Mouse (Mus musculus): ENCODE data around the gene Fnip2.

The Fnip2 gene

GRCm38 (mm10) chr3:79415929-79416328 is 151.7 kb downstream of the Fnip2 start:
- no peak for DNase-seq (ENCODE audit: low spot score in 2 of 2)

GRCm38 (mm10) chr3:79415081-79415480 is 152.5 kb downstream of the Fnip2 start:
- DNase-seq (ENCODE audit: low spot score in 2 of 2): no peak

- no peak for DNase-seq (ENCODE audit: low spot score in 2 of 2)
Observed at GRCm38 (mm10) chr3:79413492-79413891, 154.1 kb downstream of the Fnip2 start.

GRCm38 (mm10) chr3:79411666-79412065 is 155.9 kb downstream of the Fnip2 start:
- no peak for DNase-seq (ENCODE audit: low spot score in 2 of 2)

GRCm38 (mm10) chr3:79410629-79410995 is 157.0 kb downstream of the Fnip2 start:
- no peak for DNase-seq (ENCODE audit: low spot score in 2 of 2)

- no peak for DNase-seq (ENCODE audit: low spot score in 2 of 2)
Observed at GRCm38 (mm10) chr3:79409927-79410628, 157.5 kb downstream of the Fnip2 start.

- DNase-seq (ENCODE audit: low spot score in 2 of 2): no peak
Observed at GRCm38 (mm10) chr3:79408546-79408945, 159.1 kb downstream of the Fnip2 start.
